Mouse (Mus musculus): ENCODE measurements around the gene Tenm2. TPM values are rescaled to one million over a fixed set of nuclear protein-coding genes. Genes with fewer than 3 reads are reported as not detected.

Gene Tenm2
- polyA plus RNA-seq, 1 experiment from 2014 or later = 0.06 TPM

GRCm38 (mm10) chr11:35959270-35959669, 1276.5 kb downstream of the Tenm2 start:
- POLR2A ChIA-PET = interaction anchor here (0.9 to 1.6 kb wide), 3 partner anchors 11 to 16 kb away, joined by 3 to 5 read pairs (median 3); no protein-coding TSS in a partner anchor
- DNase-seq (ENCODE audit: low read depth, low spot score) = no peak
- in situ Hi-C loops (cut with MboI; ENCODE audit: low pct_unique_long_range_greater_than_20kb) = no loop called here
- CTCF ChIA-PET = interaction anchor here (0.8 kb wide), 1 partner anchor 17 kb away, joined by 3 read pairs; no protein-coding TSS in a partner anchor
- H3K27me3 ChIP-seq = no peaks in the 10 kb centered on the region
- no peak for TF ChIP-seq CTCF (IDR thresholded peaks at IDR 0.05)
- no peak for ATAC-seq

Measured in Patski (cell line).